Mouse (Mus musculus): ENCODE results near the gene Lonp1. TPM values are rescaled to one million over a fixed set of nuclear protein-coding genes. Genes with fewer than 3 reads are reported as not detected.

Lonp1 gene
- polyA plus RNA-seq, 1 experiment from 2014 or later, result 48.2 TPM

- ATAC-seq, result no peak
Observed at GRCm38 (mm10) chr17:56566293-56566692, 60.4 kb downstream of the Lonp1 start.

More at GRCm38 (mm10) chr17:56566293-56566692, 60.4 kb downstream of the Lonp1 start:
- Histone ChIP-seq H3K9me3 (ENCODE audit: control insufficient read depth, low read length) (no peaks in the 10 kb centered on the region), H3K4me1 (replicated peaks; ENCODE audit: control insufficient read depth, insufficient read depth, low read length) (no peaks in the 10 kb centered on the region), H3K27ac (ENCODE audit: low read length) (no peak overlapping the region), H3K4me2 (ENCODE audit: low read length) (no peak overlapping the region), H3K27me3 (replicated peaks; ENCODE audit: control insufficient read depth, insufficient read depth, low read length) (no peaks in the 10 kb centered on the region), H3K9ac (replicated peaks; ENCODE audit: low read depth, low read length) (no peak overlapping the region), H3K4me3 (replicated peaks; ENCODE audit: low read length) (no peak overlapping the region), H3K36me3 (ENCODE audit: control insufficient read depth, insufficient read depth) (peaks cover 70% of the 10 kb centered on the region)
- WGBS, result 89% methylated on average over 29 of the region's 29 CpGs

Other genes starting within 250 kb of the Lonp1 start
- gene Ptprs, start 150.4 kb downstream of the Lonp1 start, polyA plus RNA-seq (2015; fragmentation: Nextera tagmentation; extraction: Ambion mirVana), result 359 and 391 TPM in 2 replicates
- gene Znrf4, start 114.5 kb downstream of the Lonp1 start, polyA plus RNA-seq (2015; fragmentation: Nextera tagmentation; extraction: Ambion mirVana), result 0.21 TPM in 1 of 2 replicates, not detected in the other
- 0.51 and 0.92 TPM in 2 replicates for gene Gm20219, start 72.5 kb downstream of the Lonp1 start, polyA plus RNA-seq (2015; fragmentation: Nextera tagmentation; extraction: Ambion mirVana)
- gene Safb2, start 42.3 kb downstream of the Lonp1 start, polyA plus RNA-seq (2015; fragmentation: Nextera tagmentation; extraction: Ambion mirVana), result 72.9 and 85.4 TPM in 2 replicates
- 121 and 133 TPM in 2 replicates for gene Safb, start 42.1 kb downstream of the Lonp1 start, polyA plus RNA-seq (2015; fragmentation: Nextera tagmentation; extraction: Ambion mirVana)
- gene 2410015M20Rik, start 17.1 kb downstream of the Lonp1 start, polyA plus RNA-seq (2015; fragmentation: Nextera tagmentation; extraction: Ambion mirVana), result 167 and 179 TPM in 2 replicates
- 921 and 1,031 TPM in 2 replicates for gene Rpl36, start 13.5 kb downstream of the Lonp1 start, polyA plus RNA-seq (2015; fragmentation: Nextera tagmentation; extraction: Ambion mirVana)
- gene Catsperd, start 1.3 kb upstream of the Lonp1 start, polyA plus RNA-seq (2015; fragmentation: Nextera tagmentation; extraction: Ambion mirVana), result 1.0 and 1.5 TPM in 2 replicates
- 114 and 120 TPM in 2 replicates for gene Ranbp3, start 46.4 kb upstream of the Lonp1 start, polyA plus RNA-seq (2015; fragmentation: Nextera tagmentation; extraction: Ambion mirVana)
- 377 and 426 TPM in 2 replicates for gene Ndufa11, start 90.9 kb upstream of the Lonp1 start, polyA plus RNA-seq (2015; fragmentation: Nextera tagmentation; extraction: Ambion mirVana)
- 20.6 and 21.8 TPM in 2 replicates for gene Vmac, start 91.1 kb upstream of the Lonp1 start, polyA plus RNA-seq (2015; fragmentation: Nextera tagmentation; extraction: Ambion mirVana)
- 0.73 and 0.84 TPM in 2 replicates for gene Nrtn, start 130.6 kb upstream of the Lonp1 start, polyA plus RNA-seq (2015; fragmentation: Nextera tagmentation; extraction: Ambion mirVana)
- gene Dus3l, start 137.9 kb upstream of the Lonp1 start, polyA plus RNA-seq (2015; fragmentation: Nextera tagmentation; extraction: Ambion mirVana), result 73.5 and 90.4 TPM in 2 replicates
- gene Prr22, start 143.4 kb upstream of the Lonp1 start, polyA plus RNA-seq (2015; fragmentation: Nextera tagmentation; extraction: Ambion mirVana), result 0.96 and 1.0 TPM in 2 replicates
- gene Rfx2, start 204.1 kb upstream of the Lonp1 start, polyA plus RNA-seq (2015; fragmentation: Nextera tagmentation; extraction: Ambion mirVana), result 3.7 and 4.2 TPM in 2 replicates
- gene Acsbg2, start 247.6 kb upstream of the Lonp1 start, polyA plus RNA-seq (2015; fragmentation: Nextera tagmentation; extraction: Ambion mirVana), result not detected in 2 replicates
- 0.50 and 0.65 TPM in 2 replicates for gene 1700061G19Rik, start 248.6 kb upstream of the Lonp1 start, polyA plus RNA-seq (2015; fragmentation: Nextera tagmentation; extraction: Ambion mirVana)

All from forebrain, embryonic 16.5 days (tissue).